Mouse (Mus musculus) forebrain, embryonic 12.5 days (tissue): ENCODE measurements around the gene Abtb2. TPM values are rescaled to one million over a fixed set of nuclear protein-coding genes. Genes with fewer than 3 reads are reported as not detected.

ENCODE experiments used
- ATAC-seq: fragments of 200-750 bp; cut with Nextera tagmentation; 2 replicates; pipeline ENCODE4 v1.8.0; 2017; ENCODE audit warnings: moderate TSS enrichment; ENCODE audit not compliant: low FRiP score
- H3K27ac ChIP-seq: fragments of 300-500 bp; sonication (generic); 2 replicates; pipeline ENCODE4 v1.5.1; 2016; ENCODE audit warnings: mild to moderate bottlenecking
- H3K27me3 ChIP-seq: fragments of 300-500 bp; sonication (generic); 2 replicates; pipeline ENCODE4 v1.6.1; 2016; ENCODE audit warnings: mild to moderate bottlenecking
- H3K36me3 ChIP-seq: fragments of 300-500 bp; sonication (generic); replicated peaks from 2 replicates; pipeline ENCODE4 v1.6.1; 2016; ENCODE audit warnings: mild to moderate bottlenecking
- H3K4me1 ChIP-seq: fragments of 300-500 bp; sonication (generic); 2 replicates; pipeline ENCODE4 v1.6.1; 2016
- H3K4me2 ChIP-seq: fragments of 300-500 bp; sonication (generic); 2 replicates; pipeline ENCODE4 v1.6.1; 2016; ENCODE audit warnings: mild to moderate bottlenecking, moderate library complexity
- H3K4me3 ChIP-seq: fragments of 300-500 bp; sonication (generic); replicated peaks from 2 replicates; pipeline ENCODE4 v1.5.1; 2016; ENCODE audit warnings: mild to moderate bottlenecking
- H3K9ac ChIP-seq: fragments of 300-500 bp; sonication (generic); 2 replicates; pipeline ENCODE4 v1.6.1; 2016; ENCODE audit warnings: mild to moderate bottlenecking
- H3K9me3 ChIP-seq: fragments of 300-500 bp; sonication (generic); 2 replicates; pipeline ENCODE4 v1.6.1; 2016
- WGBS: fragments of 180-500 bp; shearing (Covaris S2); methylation state at CpG from one replicate; pipeline ENCODE4 v1.1.7; 2016; 5-methylcytosine and 5-hydroxymethylcytosine counted together
- polyA plus RNA-seq: library from polyadenylated mRNA; unstranded; fragments of >200 nt; fragmentation: Nextera tagmentation; extraction: Ambion mirVana; gene quantifications from 2 replicates; pipeline ENCODE4 v1.2.1, GENCODE M21; 2016

The Abtb2 gene
- polyA plus RNA-seq, 1 experiment from 2014 or later = 14.9 TPM

GRCm38 (mm10) chr2:103743536-103743935 is 177.4 kb downstream of the Abtb2 start:
- Histone ChIP-seq H3K9me3 (no peaks in the 10 kb centered on the region), H3K4me1 (no peaks in the 10 kb centered on the region), H3K9ac (no peak overlapping the region), H3K36me3 (peaks cover 53% of the 10 kb centered on the region), H3K27me3 (no peaks in the 10 kb centered on the region), H3K27ac (no peak overlapping the region), H3K4me3 (no peak overlapping the region), H3K4me2 (no peak overlapping the region)
- WGBS = 98% methylated on average over 2 of the region's 2 CpGs
- ATAC-seq = no peak

- no peak for ATAC-seq
- no peaks in the 10 kb centered on the region for H3K9me3 ChIP-seq
- H3K9ac ChIP-seq = no peak overlapping the region
- 81% methylated on average over 7 of the region's 7 CpGs for WGBS
- no peaks in the 10 kb centered on the region for H3K4me1 ChIP-seq
- no peak overlapping the region for H3K4me3 ChIP-seq
- no peaks in the 10 kb centered on the region for H3K27me3 ChIP-seq
- H3K36me3 ChIP-seq = peaks cover 54% of the 10 kb centered on the region
- H3K4me2 ChIP-seq = no peak overlapping the region
- H3K27ac ChIP-seq = no peak overlapping the region
Observed at GRCm38 (mm10) chr2:103743988-103744387, 177.9 kb downstream of the Abtb2 start.

GRCm38 (mm10) chr2:103745481-103745880 is 179.4 kb downstream of the Abtb2 start:
- peaks cover 53% of the 10 kb centered on the region for H3K36me3 ChIP-seq
- H3K4me3 ChIP-seq = no peak overlapping the region
- H3K9me3 ChIP-seq = no peaks in the 10 kb centered on the region
- H3K4me1 ChIP-seq = no peaks in the 10 kb centered on the region
- WGBS = 93% methylated on average over 5 of the region's 5 CpGs
- H3K27ac ChIP-seq = no peak overlapping the region
- no peak for ATAC-seq
- H3K4me2 ChIP-seq = no peak overlapping the region
- H3K9ac ChIP-seq = no peak overlapping the region
- H3K27me3 ChIP-seq = no peaks in the 10 kb centered on the region

- no peaks in the 10 kb centered on the region for H3K4me1 ChIP-seq
- 78% methylated on average over 2 of the region's 2 CpGs for WGBS
- no peak for ATAC-seq
Observed at GRCm38 (mm10) chr2:103746096-103746495, 180.0 kb downstream of the Abtb2 start.

GRCm38 (mm10) chr2:103746761-103747160 is 180.7 kb downstream of the Abtb2 start:
- 88% methylated on average over 2 of the region's 2 CpGs for WGBS
- Histone ChIP-seq H3K4me2 (no peak overlapping the region), H3K4me3 (no peak overlapping the region)

More at GRCm38 (mm10) chr2:103746096-103746495, 180.0 kb downstream of the Abtb2 start:
- H3K4me2 ChIP-seq = no peak overlapping the region
- no peak overlapping the region for H3K9ac ChIP-seq
- peaks cover 56% of the 10 kb centered on the region for H3K36me3 ChIP-seq
- H3K9me3 ChIP-seq = no peaks in the 10 kb centered on the region
- H3K27me3 ChIP-seq = no peaks in the 10 kb centered on the region
- H3K27ac ChIP-seq = no peak overlapping the region
- no peak overlapping the region for H3K4me3 ChIP-seq

DNA sequence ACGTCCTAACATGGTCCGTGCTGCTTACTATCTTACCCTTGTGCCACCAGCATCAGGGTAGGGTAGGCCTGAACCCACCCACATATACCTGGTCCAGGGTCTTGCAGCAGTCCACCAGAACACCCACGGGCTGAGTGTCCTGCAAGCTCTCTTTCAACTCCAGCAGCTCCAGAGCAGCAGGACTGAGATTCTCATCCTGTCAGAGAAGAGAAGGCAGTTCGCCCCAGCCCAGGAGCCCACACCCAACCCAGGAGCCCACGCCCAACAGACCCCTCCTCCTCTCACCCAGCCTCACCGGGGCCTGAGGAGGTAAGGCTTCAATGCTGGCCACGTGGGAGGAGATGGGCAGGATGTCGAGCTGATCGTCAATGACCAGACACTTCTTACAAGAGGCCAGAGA is 181.8 kb downstream of the Abtb2 start:
- Histone ChIP-seq H3K27me3 (no peaks in the 10 kb centered on the region), H3K4me2 (no peak overlapping the region), H3K27ac (no peak overlapping the region), H3K36me3 (peaks cover 62% of the 10 kb centered on the region), H3K9ac (no peak overlapping the region), H3K9me3 (no peaks in the 10 kb centered on the region), H3K4me3 (no peak overlapping the region), H3K4me1 (no peaks in the 10 kb centered on the region)
- WGBS = 90% methylated on average over 9 of the region's 9 CpGs
- no peak for ATAC-seq

More at GRCm38 (mm10) chr2:103746761-103747160, 180.7 kb downstream of the Abtb2 start:
- Histone ChIP-seq H3K9me3 (no peaks in the 10 kb centered on the region), H3K4me1 (no peaks in the 10 kb centered on the region), H3K27me3 (no peaks in the 10 kb centered on the region), H3K27ac (no peak overlapping the region), H3K36me3 (peaks cover 59% of the 10 kb centered on the region), H3K9ac (no peak overlapping the region)
- no peak for ATAC-seq

- 93% methylated on average over 3 of the region's 3 CpGs for WGBS
- Histone ChIP-seq H3K4me3 (no peak overlapping the region), H3K36me3 (peaks cover 67% of the 10 kb centered on the region)
Observed at GRCm38 (mm10) chr2:103749091-103749490, 183.0 kb downstream of the Abtb2 start.

GRCm38 (mm10) chr2:103751771-103752170 is 185.7 kb downstream of the Abtb2 start:
- H3K27me3 ChIP-seq = no peaks in the 10 kb centered on the region
- no peak overlapping the region for H3K9ac ChIP-seq
- H3K36me3 ChIP-seq = peaks cover 84% of the 10 kb centered on the region
- no peaks in the 10 kb centered on the region for H3K4me1 ChIP-seq
- H3K4me2 ChIP-seq = no peak overlapping the region
- 94% methylated on average over 6 of the region's 6 CpGs for WGBS
- no peak overlapping the region for H3K4me3 ChIP-seq
- H3K27ac ChIP-seq = no peak overlapping the region
- no peak for ATAC-seq
- H3K9me3 ChIP-seq = no peaks in the 10 kb centered on the region

More at GRCm38 (mm10) chr2:103749091-103749490, 183.0 kb downstream of the Abtb2 start:
- Histone ChIP-seq H3K4me1 (no peaks in the 10 kb centered on the region), H3K27ac (no peak overlapping the region), H3K9me3 (no peaks in the 10 kb centered on the region), H3K4me2 (no peak overlapping the region), H3K9ac (no peak overlapping the region), H3K27me3 (no peaks in the 10 kb centered on the region)
- no peak for ATAC-seq

- WGBS = 94% methylated on average over 3 of the region's 3 CpGs
- Histone ChIP-seq H3K27ac (no peak overlapping the region), H3K27me3 (no peaks in the 10 kb centered on the region), H3K9me3 (no peaks in the 10 kb centered on the region), H3K9ac (no peak overlapping the region), H3K4me1 (peaks cover 2% of the 10 kb centered on the region; the same call in 1 of the 2 replicates), H3K4me2 (no peak overlapping the region), H3K36me3 (peaks cover 65% of the 10 kb centered on the region), H3K4me3 (no peak overlapping the region)
- ATAC-seq = no peak
Observed at GRCm38 (mm10) chr2:103754614-103755013, 188.5 kb downstream of the Abtb2 start.

GRCm38 (mm10) chr2:103755458-103756085 is 189.5 kb downstream of the Abtb2 start:
- Histone ChIP-seq H3K4me2 (no peak overlapping the region), H3K9me3 (no peaks in the 10 kb centered on the region), H3K36me3 (peaks cover 57% of the 10 kb centered on the region), H3K27ac (no peak overlapping the region), H3K4me3 (no peak overlapping the region), H3K4me1 (peaks cover 9% of the 10 kb centered on the region), H3K27me3 (no peaks in the 10 kb centered on the region), H3K9ac (no peak overlapping the region)
- no peak for ATAC-seq
- WGBS = 96% methylated on average over 9 of the region's 9 CpGs

GRCm38 (mm10) chr2:103760421-103760820 is 194.3 kb downstream of the Abtb2 start:
- Histone ChIP-seq H3K27me3 (no peaks in the 10 kb centered on the region), H3K36me3 (peaks cover 19% of the 10 kb centered on the region), H3K27ac (peak overlapping the region; percentile 74; the same call in 1 of the 2 replicates), H3K9me3 (no peaks in the 10 kb centered on the region), H3K4me3 (peak overlapping the region; percentile 71), H3K4me1 (peaks cover 20% of the 10 kb centered on the region), H3K4me2 (peak overlapping the region; percentile 86), H3K9ac (peak overlapping the region; percentile 63)
- peak; percentile 12; the same call in 1 of the 2 replicates for ATAC-seq
- WGBS = 2% methylated on average over 12 of the region's 12 CpGs

DNA sequence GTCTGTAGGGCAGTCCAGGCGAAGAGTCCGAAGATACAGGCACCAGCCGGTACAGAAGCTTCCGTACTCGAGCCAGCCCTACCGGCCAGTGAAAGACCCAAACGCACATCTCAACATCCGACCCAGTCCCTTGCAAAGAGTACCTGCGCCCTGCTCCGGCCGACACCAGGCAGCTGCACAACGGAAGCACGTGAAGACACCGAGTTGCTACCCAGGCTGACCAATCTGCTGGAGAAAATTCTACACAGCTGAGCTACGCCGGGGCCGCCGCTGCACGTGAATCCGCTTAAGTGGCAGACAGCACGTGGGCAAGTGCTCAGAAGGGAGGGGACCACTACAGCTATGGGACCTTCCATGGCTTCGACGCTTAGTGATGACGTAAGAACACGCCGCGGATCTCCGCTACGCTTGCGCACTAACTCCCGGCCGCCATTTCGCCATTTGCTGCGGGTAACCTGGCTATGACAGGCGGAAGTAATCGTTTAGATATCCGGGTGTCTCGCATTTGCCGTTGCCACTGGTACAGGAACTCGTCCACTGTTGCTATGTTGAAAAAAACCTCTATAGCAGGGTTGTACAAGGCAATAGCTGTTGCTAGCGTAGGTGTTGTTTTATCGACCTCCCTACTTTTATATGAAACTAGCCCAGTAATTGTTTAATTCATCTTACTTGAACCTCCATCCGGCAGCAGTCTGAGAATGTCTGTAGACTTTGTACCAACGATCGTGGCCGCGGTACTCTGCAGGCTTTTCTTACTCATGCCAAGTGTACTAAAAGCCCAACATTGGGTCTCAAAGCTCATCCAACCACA is 195.0 kb downstream of the Abtb2 start, which contains the start of gene Nat10:
TSS of gene Nat10 (minus strand) at position 365 of the 811 bp plus-strand sequence.
- Histone ChIP-seq H3K27ac (peak within 1 kb of the TSS; percentile 78), H3K4me1 (peaks cover 20% of the 10 kb centered on the region), H3K36me3 (peaks cover 18% of the 10 kb centered on the region), H3K27me3 (no peaks in the 10 kb centered on the region), H3K4me3 (peak within 1 kb of the TSS; percentile 71), H3K9me3 (no peaks in the 10 kb centered on the region), H3K9ac (peak within 1 kb of the TSS; percentile 63), H3K4me2 (peak within 1 kb of the TSS; percentile 86)
- WGBS = under 1% methylated on average over 47 of the region's 47 CpGs
- peak; percentile 96 for ATAC-seq
